Mouse (Mus musculus): ENCODE results near the gene Mettl8. TPM values are rescaled to one million over a fixed set of nuclear protein-coding genes. Genes with fewer than 3 reads are reported as not detected.

Gene Mettl8
- polyA plus RNA-seq, 1 experiment from 2014 or later: 3.8 TPM

- Histone ChIP-seq H3K27me3 (ENCODE audit: insufficient read depth, low read length) (no peaks in the 10 kb centered on the region), H3K9ac (replicated peaks) (no peak overlapping the region), H3K27ac (ENCODE audit: low read depth) (no peak overlapping the region), H3K36me3 (replicated peaks; ENCODE audit: insufficient read depth, low read length) (0 out of 2 replicates have a peak, but pooled peaks cover 4% of the 10 kb centered on the region), H3K4me3 (ENCODE audit: low read depth, low read length) (no peak overlapping the region), H3K9me3 (ENCODE audit: low read length) (peaks cover 3% of the 10 kb centered on the region; the same call in 1 of the 2 replicates), H3K4me1 (ENCODE audit: insufficient read depth) (no peaks in the 10 kb centered on the region; the same call in 1 of the 2 replicates), H3K4me2 (ENCODE audit: low read depth, low read length) (no peak overlapping the region)
- ATAC-seq (no peak), DNase-seq (no peak)
- 48% methylated on average over 2 of the region's 2 CpGs for WGBS (ENCODE audit: insufficient replicate concordance)
- no peak for TF ChIP-seq EP300 (IDR thresholded peaks at IDR 0.05; ENCODE audit: low read depth)
- TF ChIP-seq CTCF (IDR thresholded peaks at IDR 0.05; ENCODE audit: low read depth): no peak
Observed at GRCm38 (mm10) chr2:70968305-70968704, 87.1 kb downstream of the Mettl8 start.

GRCm38 (mm10) chr2:70967216-70967615, 88.2 kb downstream of the Mettl8 start:
- H3K4me3 ChIP-seq (ENCODE audit: low read depth, low read length): no peak overlapping the region
- TF ChIP-seq EP300 (IDR thresholded peaks at IDR 0.05; ENCODE audit: low read depth): no peak
- TF ChIP-seq CTCF (IDR thresholded peaks at IDR 0.05; ENCODE audit: low read depth): no peak
- DNase-seq: no peak
- no peak for ATAC-seq
- H3K4me1 ChIP-seq (ENCODE audit: insufficient read depth): no peaks in the 10 kb centered on the region; the same call in 1 of the 2 replicates
- 0 out of 2 replicates have a peak, but pooled peaks cover 4% of the 10 kb centered on the region for H3K36me3 ChIP-seq (replicated peaks; ENCODE audit: insufficient read depth, low read length)
- H3K27ac ChIP-seq (ENCODE audit: low read depth): no peak overlapping the region
- H3K4me2 ChIP-seq (ENCODE audit: low read depth, low read length): no peak overlapping the region
- no peak overlapping the region for H3K9ac ChIP-seq (replicated peaks)
- H3K27me3 ChIP-seq (ENCODE audit: insufficient read depth, low read length): no peaks in the 10 kb centered on the region
- H3K9me3 ChIP-seq (ENCODE audit: low read length): peaks cover 3% of the 10 kb centered on the region; the same call in 1 of the 2 replicates
- 31% methylated on average over 1 of the region's 1 CpGs for WGBS (ENCODE audit: insufficient replicate concordance)

- DNase-seq: no peak
- peaks cover 3% of the 10 kb centered on the region; the same call in 1 of the 2 replicates for H3K9me3 ChIP-seq (ENCODE audit: low read length)
- TF ChIP-seq CTCF (IDR thresholded peaks at IDR 0.05; ENCODE audit: low read depth) (peak; percentile 29), EP300 (IDR thresholded peaks at IDR 0.05; ENCODE audit: low read depth) (no peak)
- H3K9ac ChIP-seq (replicated peaks): no peak overlapping the region
- 0 out of 2 replicates have a peak, but pooled peaks cover 2% of the 10 kb centered on the region for H3K36me3 ChIP-seq (replicated peaks; ENCODE audit: insufficient read depth, low read length)
- no peak overlapping the region for H3K4me2 ChIP-seq (ENCODE audit: low read depth, low read length)
- peak overlapping the region; percentile 44 for H3K27ac ChIP-seq (ENCODE audit: low read depth)
- no peak overlapping the region for H3K4me3 ChIP-seq (ENCODE audit: low read depth, low read length)
- no peaks in the 10 kb centered on the region for H3K4me1 ChIP-seq (ENCODE audit: insufficient read depth)
- WGBS (ENCODE audit: insufficient replicate concordance): 43% methylated on average over 2 of the region's 2 CpGs
- peak; percentile 51; the same call in 1 of the 2 replicates for ATAC-seq
- H3K27me3 ChIP-seq (ENCODE audit: insufficient read depth, low read length): no peaks in the 10 kb centered on the region
Observed at GRCm38 (mm10) chr2:70964809-70965208, 90.6 kb downstream of the Mettl8 start.

GRCm38 (mm10) chr2:70962921-70963320, 92.5 kb downstream of the Mettl8 start:
- TF ChIP-seq EP300 (IDR thresholded peaks at IDR 0.05; ENCODE audit: low read depth) (no peak), CTCF (IDR thresholded peaks at IDR 0.05; ENCODE audit: low read depth) (no peak)
- Histone ChIP-seq H3K27me3 (ENCODE audit: insufficient read depth, low read length) (no peaks in the 10 kb centered on the region), H3K9me3 (ENCODE audit: low read length) (peaks cover 3% of the 10 kb centered on the region; the same call in 1 of the 2 replicates), H3K36me3 (replicated peaks; ENCODE audit: insufficient read depth, low read length) (0 out of 2 replicates have a peak, but pooled peaks cover 2% of the 10 kb centered on the region), H3K27ac (ENCODE audit: low read depth) (no peak overlapping the region), H3K4me3 (ENCODE audit: low read depth, low read length) (no peak overlapping the region), H3K4me2 (ENCODE audit: low read depth, low read length) (no peak overlapping the region), H3K9ac (replicated peaks) (no peak overlapping the region), H3K4me1 (ENCODE audit: insufficient read depth) (no peaks in the 10 kb centered on the region)
- ATAC-seq (no peak), DNase-seq (no peak)
- 61% methylated on average over 1 of the region's 1 CpGs for WGBS (ENCODE audit: insufficient replicate concordance)

- no peak overlapping the region for H3K9ac ChIP-seq (replicated peaks)
- H3K4me3 ChIP-seq (ENCODE audit: low read depth, low read length): no peak overlapping the region
- peaks cover 3% of the 10 kb centered on the region; the same call in 1 of the 2 replicates for H3K9me3 ChIP-seq (ENCODE audit: low read length)
- ATAC-seq (no peak), DNase-seq (no peak)
- H3K27ac ChIP-seq (ENCODE audit: low read depth): no peak overlapping the region
- TF ChIP-seq EP300 (IDR thresholded peaks at IDR 0.05; ENCODE audit: low read depth) (no peak), CTCF (IDR thresholded peaks at IDR 0.05; ENCODE audit: low read depth) (no peak)
- H3K4me1 ChIP-seq (ENCODE audit: insufficient read depth): no peaks in the 10 kb centered on the region
- WGBS (ENCODE audit: insufficient replicate concordance): 71% methylated on average over 6 of the region's 6 CpGs
- H3K36me3 ChIP-seq (replicated peaks; ENCODE audit: insufficient read depth, low read length): no peaks in the 10 kb centered on the region
- H3K27me3 ChIP-seq (ENCODE audit: insufficient read depth, low read length): no peaks in the 10 kb centered on the region
- no peak overlapping the region for H3K4me2 ChIP-seq (ENCODE audit: low read depth, low read length)
Observed at GRCm38 (mm10) chr2:70961086-70961941, 94.1 kb downstream of the Mettl8 start.

GRCm38 (mm10) chr2:70960090-70960489, 95.3 kb downstream of the Mettl8 start:
- no peak for ATAC-seq

More at GRCm38 (mm10) chr2:70960090-70960489, 95.3 kb downstream of the Mettl8 start:
- Histone ChIP-seq H3K27me3 (ENCODE audit: insufficient read depth, low read length) (no peaks in the 10 kb centered on the region), H3K4me3 (ENCODE audit: low read depth, low read length) (no peak overlapping the region), H3K36me3 (replicated peaks; ENCODE audit: insufficient read depth, low read length) (no peaks in the 10 kb centered on the region), H3K9me3 (ENCODE audit: low read length) (peaks cover 3% of the 10 kb centered on the region; the same call in 1 of the 2 replicates), H3K27ac (ENCODE audit: low read depth) (no peak overlapping the region), H3K4me1 (ENCODE audit: insufficient read depth) (no peaks in the 10 kb centered on the region), H3K9ac (replicated peaks) (no peak overlapping the region), H3K4me2 (ENCODE audit: low read depth, low read length) (no peak overlapping the region)
- 81% methylated on average over 6 of the region's 6 CpGs for WGBS (ENCODE audit: insufficient replicate concordance)
- no peak for TF ChIP-seq EP300 (IDR thresholded peaks at IDR 0.05; ENCODE audit: low read depth)
- no peak for TF ChIP-seq CTCF (IDR thresholded peaks at IDR 0.05; ENCODE audit: low read depth)
- DNase-seq: no peak
